Mouse (Mus musculus) kidney, adult 8-10 months (tissue): ENCODE measurements around the gene Rabgef1.

Experiments used
- DNase-seq, 2 experiments: peaks; one replicate each; pipeline ENCODE4 v3.0.0; 2022

Gene Rabgef1

DNA sequence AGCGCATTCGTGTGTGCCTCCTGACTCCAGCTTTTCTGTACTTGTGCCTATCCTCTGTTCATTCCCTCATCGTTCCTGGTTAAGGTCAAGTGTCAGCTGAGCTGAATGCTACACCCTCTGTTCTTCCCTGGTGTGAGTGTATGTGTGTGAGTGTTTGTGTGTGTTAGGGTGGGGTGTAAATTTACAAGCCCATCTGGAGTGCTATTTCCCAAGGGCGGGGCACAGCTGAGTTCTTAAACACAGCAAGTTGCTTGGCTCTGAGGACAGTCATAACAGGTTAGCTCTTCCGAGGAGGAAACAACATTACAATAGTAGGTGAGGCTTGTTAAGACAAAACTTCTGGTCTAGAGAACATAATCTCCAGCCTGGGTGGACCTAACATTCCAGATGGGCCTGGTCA lies 46.7 kb downstream of the Rabgef1 start:
- no peak for DNase-seq

DNA sequence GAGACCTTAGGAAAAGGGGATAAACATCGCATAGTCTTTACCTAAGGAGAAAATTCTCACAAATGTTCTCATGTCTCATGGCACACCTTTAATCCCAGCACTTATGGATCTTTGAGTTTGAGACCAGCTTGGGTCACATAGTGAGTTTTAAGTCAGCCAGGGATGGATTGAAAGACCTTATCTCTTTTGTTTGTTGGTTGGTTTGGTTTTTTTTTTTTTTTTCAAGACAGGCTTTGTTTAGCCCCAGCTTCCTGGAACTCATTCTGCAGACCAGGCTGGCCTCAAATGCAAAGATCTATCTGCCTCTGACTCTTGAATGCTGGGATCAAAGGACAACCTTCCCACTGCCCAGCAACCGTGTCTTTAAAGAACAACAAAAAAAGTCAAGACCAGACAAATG lies 49.7 kb downstream of the Rabgef1 start:
- DNase-seq: peak in 1 of 2 experiments; percentile 18

DNA sequence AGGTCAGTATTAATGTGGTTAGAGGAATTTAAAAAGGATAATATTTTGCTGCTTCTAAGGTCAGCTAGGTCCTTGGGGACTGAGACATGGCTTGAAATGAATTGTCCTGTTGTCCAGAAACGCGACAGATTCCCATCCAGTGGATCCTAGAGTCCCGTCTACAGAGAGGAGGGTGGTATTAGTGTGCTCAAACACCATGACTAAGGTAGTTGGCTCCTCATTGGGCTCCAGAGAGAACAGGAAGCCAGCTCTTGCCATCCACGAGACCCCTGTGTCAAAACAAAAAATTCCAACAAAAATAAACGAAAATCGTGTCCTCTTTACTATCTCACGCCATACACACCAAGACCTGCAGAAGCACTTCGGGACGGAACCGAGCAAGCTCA lies 50.2 kb downstream of the Rabgef1 start:
- DNase-seq: no peak

DNA sequence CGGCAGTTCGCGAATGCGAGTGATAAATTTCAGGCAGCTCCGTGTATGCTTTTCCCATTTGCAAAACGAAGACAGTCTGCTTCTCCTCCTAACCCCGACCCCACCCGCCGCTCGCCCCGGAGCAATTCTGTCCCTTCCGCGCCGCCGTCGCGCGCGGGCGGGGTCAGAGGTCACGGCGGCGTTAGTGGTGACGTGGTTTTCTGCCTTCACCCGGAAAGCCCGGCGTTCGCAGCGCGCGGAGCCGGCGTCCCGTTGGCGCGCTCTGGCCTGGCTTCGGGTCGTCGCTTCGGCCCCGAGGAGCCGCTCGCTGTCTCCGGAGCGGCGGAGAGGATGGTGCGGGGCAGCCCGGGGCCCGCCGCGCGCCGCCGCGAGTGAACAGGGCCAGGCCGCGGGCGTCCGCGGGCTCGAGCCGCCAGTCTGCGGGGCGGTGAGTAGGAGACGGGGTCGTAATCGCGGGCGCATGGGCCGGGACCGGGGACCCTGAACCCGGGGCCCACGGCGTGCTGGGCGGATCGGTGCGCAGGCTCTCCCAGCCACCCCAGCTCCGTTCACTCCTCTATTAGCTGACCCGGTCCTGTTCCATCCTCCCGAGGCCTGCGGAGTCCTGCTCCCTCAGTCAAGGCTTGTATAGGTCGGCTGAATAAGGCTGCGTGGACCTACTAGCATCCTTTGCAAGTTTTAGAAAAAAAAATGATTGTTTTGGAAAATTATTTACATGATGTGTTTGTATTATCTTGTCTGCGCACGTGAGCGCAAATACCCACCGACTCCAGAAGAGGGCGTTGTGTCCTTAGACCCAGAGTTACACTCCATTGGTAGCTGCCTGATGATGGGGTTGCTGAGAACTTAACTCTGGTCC lies 50.8 kb downstream of the Rabgef1 start:
- DNase-seq: peak; percentile 89 to 91

DNA sequence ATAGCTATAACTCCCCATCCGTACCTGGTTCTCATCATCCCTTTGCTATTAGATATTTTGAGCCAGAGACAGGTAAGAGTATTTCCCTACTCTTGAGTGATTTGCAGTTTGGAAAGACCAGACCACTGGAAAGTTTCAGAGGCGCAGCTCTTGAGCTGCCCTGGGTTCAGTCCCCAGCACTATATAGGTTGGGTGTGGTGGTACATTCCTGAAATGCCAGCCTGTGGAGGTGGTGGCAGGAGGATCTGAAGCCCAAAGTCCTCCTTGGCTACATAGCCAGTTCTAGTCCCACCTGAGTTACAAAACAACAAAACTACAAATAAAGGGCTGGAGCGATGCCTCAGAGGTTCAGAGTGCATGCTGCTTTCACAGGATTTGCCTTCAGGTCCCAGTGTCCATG lies 55.2 kb downstream of the Rabgef1 start:
- no peak for DNase-seq

DNA sequence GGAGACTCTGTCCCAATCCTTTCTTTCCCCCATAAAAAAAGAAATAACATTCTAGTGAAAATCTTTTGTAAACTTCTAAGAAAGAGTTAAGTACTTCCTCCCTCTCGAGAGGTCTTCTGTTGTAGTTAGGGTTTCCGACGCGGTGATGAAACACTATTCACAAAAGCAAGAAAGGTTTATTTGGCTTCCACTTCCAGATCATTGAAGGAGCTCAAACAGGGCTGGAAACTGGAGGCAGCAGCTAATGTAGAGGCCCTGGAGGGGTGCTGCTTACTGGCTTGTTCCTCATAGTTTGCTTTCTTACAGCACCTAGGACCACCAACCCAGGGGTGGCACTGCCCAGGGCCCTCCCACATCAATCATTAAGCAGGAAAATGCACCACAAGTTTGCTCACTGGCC lies 56.5 kb downstream of the Rabgef1 start:
- DNase-seq: no peak

DNA sequence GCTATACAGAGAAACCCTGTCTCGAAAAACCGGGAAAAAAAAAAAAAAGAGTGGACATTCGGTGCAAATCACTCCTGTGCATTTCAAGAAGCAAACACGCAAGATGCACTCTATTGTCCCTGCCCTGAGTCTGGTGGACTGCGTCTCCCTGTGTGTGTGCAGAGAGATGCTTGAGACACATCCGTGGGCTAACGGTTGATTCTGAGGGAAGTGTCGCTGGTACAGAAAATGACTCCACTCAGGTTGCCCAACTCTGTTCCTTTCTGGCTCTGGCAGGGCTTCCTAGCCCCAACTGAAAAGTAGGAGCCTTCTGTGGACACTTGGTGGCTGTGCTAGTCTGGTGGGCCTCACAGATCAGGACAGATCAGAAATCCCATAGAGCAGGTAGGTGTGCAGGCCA lies 64.7 kb downstream of the Rabgef1 start:
- DNase-seq: no peak

DNA sequence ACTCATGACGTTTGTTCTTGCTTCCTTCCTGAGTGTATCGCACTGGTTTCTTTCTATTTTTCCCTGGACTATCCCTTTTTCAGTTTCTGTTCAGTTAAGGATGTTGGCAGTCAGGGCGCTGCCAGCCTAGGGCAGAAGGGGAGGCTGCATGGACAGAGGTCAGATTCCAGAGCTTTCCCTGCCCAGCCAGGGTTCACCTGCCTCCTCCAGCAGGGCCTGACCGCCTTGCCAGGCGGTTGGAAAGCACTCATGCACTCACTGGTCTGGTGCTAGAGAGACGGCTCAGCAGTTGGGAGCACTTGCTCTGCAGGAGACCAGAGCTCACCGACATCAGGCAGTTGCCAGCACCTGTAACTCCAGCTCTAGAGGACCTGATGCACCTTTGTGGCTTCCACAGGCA lies 67.6 kb downstream of the Rabgef1 start:
- DNase-seq: peak; percentile 74 to 75

DNA sequence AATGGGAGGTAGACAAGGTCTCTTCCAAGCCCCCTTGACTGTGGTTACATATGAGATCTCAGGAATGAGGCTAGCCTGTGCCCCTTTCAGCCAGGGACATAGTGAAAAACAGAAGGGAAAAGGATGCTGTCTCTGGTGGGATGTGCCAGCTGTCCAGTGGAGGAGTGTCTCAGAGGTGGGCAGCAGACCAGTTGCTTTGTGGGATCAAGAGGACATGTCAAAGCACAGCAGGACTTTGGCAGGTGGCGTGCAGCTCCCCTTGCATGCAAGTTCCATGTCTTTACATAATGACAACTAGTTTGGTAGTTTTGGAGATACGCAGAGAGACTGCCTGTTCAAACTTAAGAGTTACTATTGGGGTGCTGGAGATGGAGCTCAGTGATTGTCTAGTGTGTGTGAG lies 68.3 kb downstream of the Rabgef1 start:
- no peak for DNase-seq

DNA sequence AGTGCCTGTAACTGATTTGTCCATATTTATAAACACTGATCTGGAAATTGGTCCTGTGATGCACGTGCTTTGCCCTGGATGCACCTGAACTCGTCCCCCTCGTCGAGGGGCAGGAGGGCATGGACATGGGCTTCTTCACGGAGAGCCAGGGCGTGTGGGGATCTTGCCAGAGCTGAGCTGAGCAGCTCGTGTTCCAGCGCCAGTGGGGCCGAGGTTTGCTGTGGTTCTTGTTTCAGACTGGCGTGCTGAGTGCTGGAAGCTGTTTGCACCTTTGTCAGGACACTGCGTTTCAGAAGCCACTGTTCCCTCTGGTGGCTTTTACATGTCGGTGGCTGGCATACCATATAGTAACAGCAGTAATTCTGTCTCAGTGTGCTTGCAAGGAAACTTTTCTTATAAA lies 69.8 kb downstream of the Rabgef1 start:
- no peak for DNase-seq

DNA sequence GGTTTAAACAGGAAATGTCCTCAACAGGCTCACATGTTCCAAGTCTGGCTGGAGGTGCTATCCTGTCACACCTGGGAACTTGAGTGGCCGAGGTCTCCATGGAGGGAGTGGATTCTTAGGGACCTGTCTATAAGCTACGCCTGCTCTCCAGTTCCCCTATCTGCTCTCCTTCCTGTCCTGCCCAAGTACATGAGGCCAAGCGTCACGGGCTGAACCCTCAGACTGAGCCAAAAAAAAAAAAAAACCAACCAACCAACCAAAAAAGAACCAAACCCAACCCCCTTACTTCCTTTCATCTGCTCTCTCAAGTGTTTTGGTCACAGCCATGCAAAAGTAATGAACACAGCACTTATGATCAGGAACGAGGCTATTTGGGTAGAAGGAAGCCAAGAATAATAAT lies 76.2 kb downstream of the Rabgef1 start:
- no peak for DNase-seq

DNA sequence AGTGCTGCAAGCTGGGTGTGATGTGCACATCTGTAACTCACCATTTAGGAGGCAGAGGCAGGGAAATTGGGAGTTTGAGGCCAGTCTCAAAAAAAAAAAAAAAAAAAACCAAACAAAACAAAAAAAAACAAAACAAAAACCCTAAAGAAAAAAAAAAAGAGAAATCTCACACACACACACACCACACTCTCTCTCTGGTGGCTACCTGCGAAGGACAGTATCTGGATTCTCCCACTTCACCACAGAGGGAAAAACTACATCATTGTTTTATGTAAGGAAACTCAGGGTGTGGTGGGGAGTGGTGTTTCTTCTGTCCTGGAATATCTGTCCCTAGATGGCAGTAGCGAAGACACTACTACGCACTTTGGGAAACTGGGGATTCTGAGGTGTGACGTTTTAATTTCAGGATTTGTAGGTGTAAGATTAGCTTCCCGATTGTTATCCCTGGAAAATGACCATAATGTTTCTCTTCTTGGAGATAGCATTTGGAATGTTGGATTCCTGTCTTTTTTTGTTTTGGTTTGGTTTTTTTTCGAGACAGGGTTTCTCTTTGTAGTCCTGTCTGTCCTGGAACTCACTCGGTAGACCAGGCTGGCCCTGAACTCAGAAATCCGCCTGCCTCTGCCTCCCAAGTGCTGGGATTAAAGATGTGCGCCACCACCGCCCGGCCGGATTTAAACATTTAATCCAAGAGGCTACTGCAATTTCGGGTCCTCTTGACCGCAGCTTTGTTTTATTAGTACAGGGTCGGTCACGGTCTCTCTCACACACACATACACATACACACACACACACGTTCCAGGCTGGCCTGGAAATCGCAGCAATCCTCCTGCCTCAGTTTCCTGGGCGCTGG lies 82.8 kb downstream of the Rabgef1 start:
- peak; percentile 32 to 45 for DNase-seq

DNA sequence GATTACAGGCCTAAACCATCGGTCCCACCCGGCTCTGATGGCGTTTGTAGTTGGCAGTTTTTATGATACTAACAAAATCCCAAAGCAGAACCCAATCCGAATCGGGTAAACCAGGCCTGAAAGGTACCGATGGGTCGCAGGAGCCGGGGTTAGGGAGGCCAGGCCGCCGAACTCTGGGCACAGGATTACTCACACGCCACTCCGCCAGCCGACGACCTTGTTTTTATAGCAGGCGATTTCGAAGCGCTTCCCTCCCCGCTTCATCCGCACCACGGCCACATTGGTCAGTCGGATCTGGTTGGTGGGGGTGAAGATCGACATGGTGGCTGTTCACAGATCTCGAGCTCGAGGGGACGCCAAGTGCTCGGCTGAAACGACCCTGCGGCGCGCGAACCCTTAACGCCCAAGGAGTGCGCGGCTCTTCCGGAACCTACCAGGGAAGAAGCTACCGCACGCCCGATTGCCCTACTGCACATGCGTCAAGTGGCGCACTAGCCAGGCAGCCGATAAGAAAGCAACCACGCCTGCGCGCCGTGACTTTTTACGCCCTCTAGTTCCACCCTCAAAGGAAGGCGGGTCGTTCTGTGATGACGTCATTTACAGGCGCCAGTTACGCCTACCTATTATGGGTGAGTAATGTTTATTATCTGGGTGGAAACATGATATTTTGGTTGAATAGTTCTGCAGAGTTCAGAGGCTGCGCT lies 83.6 kb downstream of the Rabgef1 start, which contains the start of the genes Sbds and Tyw1:
Gene Sbds, minus strand, starts transcription at position 514 of the 704 bp plus-strand sequence.
Gene Tyw1, plus strand, starts transcription at position 603 of the 704 bp plus-strand sequence.
- peak; percentile 98 to 99 for DNase-seq

DNA sequence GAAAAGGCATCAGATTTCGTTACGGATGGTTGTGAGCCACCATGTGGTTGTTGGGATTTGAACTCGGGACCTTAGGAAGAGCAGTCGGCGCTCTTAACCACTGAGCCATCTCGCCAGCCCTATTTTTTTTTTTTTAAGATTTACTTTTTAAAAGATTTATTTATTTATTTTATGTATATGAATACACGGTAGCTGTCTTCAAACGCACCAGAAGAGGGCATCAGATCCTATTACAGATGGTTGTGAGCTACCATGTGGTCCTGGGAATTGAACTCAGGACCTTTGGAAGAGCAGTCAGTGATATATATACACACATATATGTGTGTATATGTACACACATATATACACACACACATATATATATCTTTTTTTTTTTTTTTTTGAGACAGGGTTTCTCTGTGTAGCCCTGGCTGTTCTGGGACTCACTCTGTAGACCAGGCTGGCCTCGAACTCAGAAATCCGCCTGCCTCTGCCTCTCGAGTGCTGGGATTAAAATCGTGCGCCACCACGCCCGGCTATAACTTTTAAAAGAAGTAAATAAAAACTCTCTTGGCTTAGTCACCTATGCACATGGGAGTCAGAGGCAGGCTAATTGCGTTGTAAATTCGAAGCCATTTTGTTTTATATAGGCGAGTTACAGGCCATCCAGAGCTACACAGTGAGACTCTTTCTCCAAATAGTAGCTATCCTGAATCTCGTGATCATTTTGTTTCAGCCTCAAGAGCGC lies 84.4 kb downstream of the Rabgef1 start:
- DNase-seq: peak in 1 of 2 experiments; percentile 23

DNA sequence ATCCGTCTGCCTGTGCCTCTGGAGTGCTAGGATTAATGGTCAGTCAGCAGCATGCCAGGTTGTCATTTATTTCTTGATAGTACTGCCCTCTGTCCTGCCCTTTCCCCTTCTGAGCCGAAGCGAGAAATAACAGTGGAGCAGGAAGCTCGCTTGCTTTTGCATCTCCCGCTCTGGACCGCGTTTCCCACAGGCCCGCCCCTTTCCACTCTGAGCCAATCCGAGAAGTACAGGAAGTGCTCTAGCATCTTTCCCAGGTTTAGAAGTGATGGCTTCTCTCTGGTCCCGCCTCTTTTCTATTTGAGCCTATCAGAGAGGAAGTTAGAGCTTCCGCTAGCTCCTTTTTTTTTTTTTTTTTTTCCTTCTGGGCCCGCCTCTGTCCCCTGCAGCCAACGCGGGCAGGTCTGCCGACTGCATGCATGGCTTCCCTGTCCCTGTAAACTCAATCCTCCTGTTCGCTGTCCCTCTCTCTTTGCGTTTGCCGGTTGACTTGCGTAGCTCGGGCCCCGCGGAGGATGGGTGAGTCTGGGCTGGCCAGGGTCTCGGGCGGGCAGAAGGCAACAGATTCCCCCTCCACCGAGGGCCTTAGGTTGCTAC lies 85.2 kb downstream of the Rabgef1 start:
- peak; percentile 98 to 99 for DNase-seq

DNA sequence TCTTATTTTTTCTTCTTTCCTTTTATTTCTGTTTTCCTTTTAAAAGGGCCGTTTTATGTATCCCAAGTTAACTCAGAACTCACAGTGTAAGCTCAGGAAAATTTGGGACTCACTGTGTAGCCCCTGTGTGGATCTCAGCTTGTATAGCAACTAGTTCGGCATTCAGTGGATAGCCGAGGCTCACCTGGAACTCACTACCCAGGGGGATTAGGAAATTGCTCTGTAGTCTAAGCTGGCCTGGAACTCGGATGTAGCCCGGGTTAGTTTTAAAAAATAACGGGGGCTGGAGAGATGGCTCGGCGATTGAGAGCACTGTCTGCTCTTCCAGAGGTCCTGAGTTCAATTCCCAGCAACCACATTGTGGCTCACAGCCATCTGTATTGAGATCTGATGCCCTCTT lies 85.7 kb downstream of the Rabgef1 start:
- DNase-seq: no peak

DNA sequence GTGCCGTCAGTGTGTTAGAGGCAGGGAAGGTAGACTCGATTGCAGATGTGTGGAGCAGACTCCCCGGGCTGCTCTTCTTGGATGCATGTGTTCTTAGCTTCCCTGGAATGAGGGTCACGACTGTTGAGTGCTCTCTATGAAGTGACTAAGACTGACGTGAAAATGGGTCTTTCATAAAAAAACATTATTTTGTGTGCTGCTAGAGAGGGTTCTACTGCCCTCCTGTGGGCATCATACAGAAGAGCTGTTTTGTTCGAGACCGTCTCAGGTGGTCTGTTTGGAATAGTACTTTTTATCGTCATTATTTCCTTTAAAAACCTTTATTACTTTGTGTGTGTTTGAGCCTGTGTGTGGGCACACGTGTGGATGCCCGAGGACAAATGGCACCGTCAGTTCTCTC lies 91.9 kb downstream of the Rabgef1 start:
- DNase-seq: no peak
